Comparison of ENCODE assay signal across 16 mouse cellular contexts in the genomic region with DNA sequence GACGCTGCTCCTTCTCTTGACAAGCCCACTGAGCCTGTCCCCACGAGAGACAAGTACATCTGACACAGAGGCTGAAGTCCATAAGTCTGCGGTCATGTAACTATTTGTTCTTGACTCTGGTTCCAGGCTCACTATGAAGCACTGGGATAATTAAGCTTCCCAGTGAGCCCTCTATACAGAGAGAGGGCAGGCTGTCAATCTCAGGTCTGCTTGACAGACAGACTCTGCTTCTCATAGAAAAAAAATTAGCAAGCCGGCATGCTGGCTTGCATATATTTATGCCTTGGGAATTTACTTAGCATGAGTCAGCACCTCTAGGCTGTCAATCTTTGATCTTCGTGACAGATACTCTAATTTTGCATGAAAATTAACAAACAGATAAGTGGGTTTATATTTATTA.
DNase-seq lines count a peak whose midpoint lies in the region; ATAC-seq and TF ChIP-seq lines count a peak whose summit lies in the region.
"Had no signal": no experiment of that assay in that cellular context is flagged by ENCODE, and none has a peak within 500 bp of the region (broad histone marks: within the 10 kb centered on the region; RNA-seq: fewer than 3 reads in every experiment).

No protein-coding gene starts in this region.

- H3K27me3 ChIP-seq in midbrain, embryonic 11.5 days (ENCODE audit: control insufficient read depth, insufficient read depth, low read length): no peaks in the 10 kb centered on the region
- H3K27me3 ChIP-seq in midbrain, postnatal 0 days (ENCODE audit: insufficient read depth, low read length): no peaks in the 10 kb centered on the region
- H3K27me3 ChIP-seq in forebrain, embryonic 13.5 days: no peaks in the 10 kb centered on the region
- H3K27me3 ChIP-seq in hindbrain, postnatal 0 days (ENCODE audit: insufficient read depth, low read length): no peaks in the 10 kb centered on the region
- no peaks in the 10 kb centered on the region for H3K27me3 ChIP-seq in midbrain, embryonic 16.5 days (ENCODE audit: control insufficient read depth, insufficient read depth, low read depth, low read length)
- H3K27me3 ChIP-seq: embryonic facial prominence, embryonic 12.5 days; liver, embryonic 15.5 days had no signal

- no peak overlapping the region for H3K4me3 ChIP-seq in midbrain, embryonic 11.5 days (ENCODE audit: low read depth, low read length)
- H3K4me3 ChIP-seq in midbrain, postnatal 0 days (ENCODE audit: low read depth, low read length): no peak overlapping the region
- H3K4me3 ChIP-seq in forebrain, embryonic 13.5 days: no peak overlapping the region
- H3K4me3 ChIP-seq in hindbrain, postnatal 0 days (ENCODE audit: low read length): no peak overlapping the region
- H3K4me3 ChIP-seq in midbrain, embryonic 16.5 days (ENCODE audit: low read depth, low read length): no peak overlapping the region
- H3K4me3 ChIP-seq: embryonic facial prominence, embryonic 12.5 days; liver, embryonic 15.5 days had no signal

- peaks cover 3% of the 10 kb centered on the region; the same call in 1 of the 2 replicates for H3K4me1 ChIP-seq in midbrain, embryonic 11.5 days (ENCODE audit: control insufficient read depth, insufficient read depth, low read length)
- no peaks in the 10 kb centered on the region for H3K4me1 ChIP-seq in midbrain, postnatal 0 days (ENCODE audit: insufficient read depth, low read length)
- H3K4me1 ChIP-seq in forebrain, embryonic 13.5 days: peaks cover 13% of the 10 kb centered on the region
- peaks cover 4% of the 10 kb centered on the region for H3K4me1 ChIP-seq in hindbrain, postnatal 0 days (ENCODE audit: insufficient read depth, low read length)
- H3K4me1 ChIP-seq in midbrain, embryonic 16.5 days (ENCODE audit: control insufficient read depth, insufficient read depth, low read length): peaks cover 6% of the 10 kb centered on the region

- peak; percentile 73 for ATAC-seq in midbrain, embryonic 11.5 days (ENCODE audit: low FRiP score)
- ATAC-seq in midbrain, postnatal 0 days (ENCODE audit: low FRiP score): no peak
- peak; percentile 86 for ATAC-seq in forebrain, embryonic 13.5 days
- 0 out of 2 replicates have a peak, but pooled peaks have one; percentile 32 for ATAC-seq in hindbrain, postnatal 0 days
- ATAC-seq in midbrain, embryonic 16.5 days: peak; percentile 71
- no peak for ATAC-seq in activated CD4-positive, CD25-positive, alpha-beta regulatory T cell, adult 4 months

- no peak for TF ChIP-seq CTCF in midbrain, postnatal 0 days (IDR thresholded peaks at IDR 0.05)
- no peak for TF ChIP-seq CTCF in hindbrain, postnatal 0 days (IDR thresholded peaks at IDR 0.05; ENCODE audit: low read depth)

- H3K4me2 ChIP-seq in midbrain, embryonic 11.5 days: no peak overlapping the region
- no peak overlapping the region for H3K4me2 ChIP-seq in midbrain, postnatal 0 days (ENCODE audit: low read depth, low read length, poor library complexity, severe bottlenecking)
- H3K4me2 ChIP-seq in forebrain, embryonic 13.5 days: no peak overlapping the region
- no peak overlapping the region for H3K4me2 ChIP-seq in hindbrain, postnatal 0 days (ENCODE audit: low read depth, low read length)
- no peak overlapping the region for H3K4me2 ChIP-seq in midbrain, embryonic 16.5 days (ENCODE audit: low read length)
- H3K4me2 ChIP-seq: embryonic facial prominence, embryonic 12.5 days; heart, embryonic 11.5 days; liver, embryonic 15.5 days had no signal

- intact Hi-C loops in left cerebral cortex, postnatal 36 days (cut with DNase I): no loop called here

- DNase-seq in midbrain, embryonic 11.5 days (ENCODE audit: low spot score, missing footprints): no peak
- DNase-seq in midbrain, postnatal 0 days (ENCODE audit: low spot score): no peak
- DNase-seq in hindbrain, postnatal 0 days (ENCODE audit: low spot score): no peak
- no peak for DNase-seq in left cerebral cortex, postnatal 36 days (ENCODE audit: low spot score in 2 of 2)
- no peak for DNase-seq in left cerebral cortex, adult 11 months (ENCODE audit: low spot score)
- DNase-seq: cerebellum, adult 9-10 months; gastrocnemius, postnatal 36 days; heart, postnatal 4 days; right cerebral cortex, postnatal 25 days had no signal

- no peaks in the 10 kb centered on the region for H3K9me3 ChIP-seq in midbrain, embryonic 11.5 days (ENCODE audit: control insufficient read depth, low read length)
- no peaks in the 10 kb centered on the region for H3K9me3 ChIP-seq in midbrain, postnatal 0 days (ENCODE audit: low read length)
- no peaks in the 10 kb centered on the region for H3K9me3 ChIP-seq in forebrain, embryonic 13.5 days (replicated peaks)
- no peaks in the 10 kb centered on the region for H3K9me3 ChIP-seq in hindbrain, postnatal 0 days (ENCODE audit: low read length)
- H3K9me3 ChIP-seq in midbrain, embryonic 16.5 days (replicated peaks; ENCODE audit: control insufficient read depth, low read length, poor library complexity, severe bottlenecking): no peaks in the 10 kb centered on the region
- H3K9me3 ChIP-seq: embryonic facial prominence, embryonic 12.5 days; liver, embryonic 15.5 days had no signal

- no peak overlapping the region for H3K9ac ChIP-seq in midbrain, embryonic 11.5 days (ENCODE audit: low read length)
- H3K9ac ChIP-seq in midbrain, postnatal 0 days (replicated peaks; ENCODE audit: low read length, poor library complexity, severe bottlenecking): no peak overlapping the region
- H3K9ac ChIP-seq in forebrain, embryonic 13.5 days: no peak overlapping the region
- no peak overlapping the region for H3K9ac ChIP-seq in hindbrain, postnatal 0 days (replicated peaks; ENCODE audit: low read length)
- H3K9ac ChIP-seq in midbrain, embryonic 16.5 days (ENCODE audit: low read depth, low read length): no peak overlapping the region
- H3K9ac ChIP-seq: embryonic facial prominence, embryonic 12.5 days; liver, embryonic 15.5 days had no signal

- no peak overlapping the region for H3K27ac ChIP-seq in midbrain, embryonic 11.5 days (ENCODE audit: low read depth, low read length)
- no peak overlapping the region for H3K27ac ChIP-seq in midbrain, postnatal 0 days (ENCODE audit: low read depth, low read length)
- H3K27ac ChIP-seq in forebrain, embryonic 13.5 days: 0 out of 2 replicates have a peak overlapping the region, but pooled peaks have one; percentile 5
- H3K27ac ChIP-seq in hindbrain, postnatal 0 days: no peak overlapping the region
- H3K27ac ChIP-seq in midbrain, embryonic 16.5 days (ENCODE audit: low read length): peak overlapping the region; percentile 9; the same call in 1 of the 2 replicates
- H3K27ac ChIP-seq: embryonic facial prominence, embryonic 12.5 days; liver, embryonic 15.5 days; macrophage had no signal

- H3K36me3 ChIP-seq in midbrain, embryonic 11.5 days (ENCODE audit: control insufficient read depth, insufficient read depth, low read length): no peaks in the 10 kb centered on the region
- H3K36me3 ChIP-seq in midbrain, postnatal 0 days (ENCODE audit: insufficient read depth, low read length): no peaks in the 10 kb centered on the region
- no peaks in the 10 kb centered on the region for H3K36me3 ChIP-seq in forebrain, embryonic 13.5 days (ENCODE audit: poor library complexity, severe bottlenecking)
- no peaks in the 10 kb centered on the region for H3K36me3 ChIP-seq in hindbrain, postnatal 0 days (ENCODE audit: insufficient read depth, low read length)
- H3K36me3 ChIP-seq in midbrain, embryonic 16.5 days (ENCODE audit: control insufficient read depth, insufficient read depth, low read length): no peaks in the 10 kb centered on the region
- H3K36me3 ChIP-seq: embryonic facial prominence, embryonic 12.5 days; liver, embryonic 15.5 days had no signal

- 57% methylated on average over 5 of the region's 5 CpGs for WGBS in midbrain, embryonic 11.5 days
- WGBS in midbrain, postnatal 0 days: 25% methylated on average over 5 of the region's 5 CpGs
- 32% methylated on average over 5 of the region's 5 CpGs for WGBS in forebrain, embryonic 13.5 days
- 31% methylated on average over 5 of the region's 5 CpGs for WGBS in hindbrain, postnatal 0 days
- 22% methylated on average over 5 of the region's 5 CpGs for WGBS in midbrain, embryonic 16.5 days

Comparison
In these comparisons a context has a peak if more than half of its experiments do, and no peak if none do; other contexts are left out.
1. ATAC-seq: peak in midbrain, embryonic 11.5 days (single experiment), forebrain, embryonic 13.5 days (single experiment), hindbrain, postnatal 0 days (single experiment) and midbrain, embryonic 16.5 days (single experiment); none in midbrain, postnatal 0 days (single experiment) and activated CD4-positive, CD25-positive, alpha-beta regulatory T cell, adult 4 months (single experiment).
2. H3K27ac ChIP-seq: peak in forebrain, embryonic 13.5 days (single experiment) and midbrain, embryonic 16.5 days (single experiment); none in midbrain, embryonic 11.5 days (single experiment), midbrain, postnatal 0 days (single experiment) and hindbrain, postnatal 0 days (single experiment).